Comparison of ENCODE assay signal across 16 mouse cellular contexts in the genomic region with DNA sequence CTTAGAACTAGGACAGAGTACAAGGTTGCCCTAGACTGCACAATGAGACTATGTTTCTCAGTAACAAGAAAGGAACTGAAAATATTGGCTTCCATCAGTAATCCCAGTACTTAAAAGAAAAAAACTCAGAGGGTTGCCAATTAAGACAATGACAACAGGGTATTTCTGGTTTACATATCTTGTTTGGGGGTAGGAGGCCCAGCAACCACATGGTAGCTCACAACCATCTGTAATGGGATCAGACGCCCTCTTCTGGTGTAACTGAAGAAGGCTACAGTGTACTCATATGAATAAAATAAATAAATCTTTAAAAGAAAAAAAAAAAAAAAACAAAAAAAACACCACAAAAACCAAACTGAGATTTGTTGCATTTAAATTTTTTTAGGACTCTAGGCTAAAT. TPM values are rescaled to one million over a fixed set of nuclear protein-coding genes. Genes with fewer than 3 reads are reported as not detected.
DNase-seq lines count a peak whose midpoint lies in the region; ATAC-seq and TF ChIP-seq lines count a peak whose summit lies in the region.
"Had no signal": no experiment of that assay in that cellular context is flagged by ENCODE, and none has a peak within 500 bp of the region (broad histone marks: within the 10 kb centered on the region; RNA-seq: fewer than 3 reads in every experiment).

No protein-coding gene starts in this region.

- dilution Hi-C loops in CH12.LX (cut with MboI; ENCODE audit: extremely low pct_ligation_motif_present, extremely low pct_unique_long_range_greater_than_20kb, low sequenced_read_pairs), result no loop called here

- no peak for DNase-seq in heart, postnatal 0 days (ENCODE audit: low spot score)
- peak; percentile 41 for DNase-seq in lung, postnatal 0 days (ENCODE audit: low spot score)
- no peak for DNase-seq in lung, postnatal 36 days
- DNase-seq in CH12.LX (ENCODE audit: extremely low read depth), result no peak
- no peak for DNase-seq in urinary bladder, postnatal 36 days (ENCODE audit: low spot score in 2 of 2)
- no peak for DNase-seq in spleen, postnatal 4 days (ENCODE audit: low spot score in 2 of 2)
- DNase-seq: adrenal gland, adult 8-10 months; cerebellum, postnatal 14 days; heart, postnatal 36 days; kidney, adult 11 months; liver, embryonic 13.5 days; right cerebral cortex, postnatal 25 days had no signal

- H3K27me3 ChIP-seq in heart, postnatal 0 days (ENCODE audit: control insufficient read depth, insufficient read depth, low read length), result no peaks in the 10 kb centered on the region
- H3K27me3 ChIP-seq in heart, embryonic 12.5 days (replicated peaks), result no peaks in the 10 kb centered on the region
- no peaks in the 10 kb centered on the region for H3K27me3 ChIP-seq in lung, postnatal 0 days (replicated peaks; ENCODE audit: insufficient read depth, low read length)
- H3K27me3 ChIP-seq in CH12.LX (replicated peaks), result no peaks in the 10 kb centered on the region
- H3K27me3 ChIP-seq: embryonic facial prominence, embryonic 12.5 days; liver, embryonic 13.5 days had no signal

- no peak overlapping the region for H3K9ac ChIP-seq in heart, postnatal 0 days (replicated peaks; ENCODE audit: low read depth, low read length)
- H3K9ac ChIP-seq in heart, embryonic 12.5 days, result no peak overlapping the region
- H3K9ac ChIP-seq in lung, postnatal 0 days (replicated peaks; ENCODE audit: low read depth), result no peak overlapping the region
- no peak overlapping the region for H3K9ac ChIP-seq in CH12.LX (ENCODE audit: insufficient read depth, low read depth)
- H3K9ac ChIP-seq: embryonic facial prominence, embryonic 12.5 days; liver, embryonic 13.5 days had no signal

- H3K4me3 ChIP-seq in heart, postnatal 0 days (ENCODE audit: low read depth, low read length), result no peak overlapping the region
- H3K4me3 ChIP-seq in heart, embryonic 12.5 days, result no peak overlapping the region
- no peak overlapping the region for H3K4me3 ChIP-seq in lung, postnatal 0 days (ENCODE audit: low read depth, low read length)
- no peak overlapping the region for H3K4me3 ChIP-seq in CH12.LX (replicated peaks in 1 of 3; ENCODE audit: low read depth in 2 of 3, low read length in 2 of 3, poor library complexity in 1 of 3)
- H3K4me3 ChIP-seq: embryonic facial prominence, embryonic 12.5 days; liver, embryonic 13.5 days had no signal

- 29% methylated on average over 1 of the region's 1 CpGs for WGBS in heart, postnatal 0 days
- WGBS in heart, embryonic 12.5 days, result 32% methylated on average over 1 of the region's 1 CpGs
- 13% methylated on average over 1 of the region's 1 CpGs for WGBS in lung, postnatal 0 days

- no peak overlapping the region for H3K27ac ChIP-seq in heart, postnatal 0 days (ENCODE audit: low read depth)
- H3K27ac ChIP-seq in heart, embryonic 12.5 days (ENCODE audit: poor library complexity, severe bottlenecking), result no peak overlapping the region
- H3K27ac ChIP-seq in lung, postnatal 0 days (ENCODE audit: low read length), result no peak overlapping the region
- H3K27ac ChIP-seq in CH12.LX (ENCODE audit: insufficient read depth, low read depth), result no peak overlapping the region; the same call in 1 of the 2 replicates
- H3K27ac ChIP-seq: embryonic facial prominence, embryonic 12.5 days; liver, embryonic 13.5 days; macrophage had no signal

- no peaks in the 10 kb centered on the region for H3K4me1 ChIP-seq in heart, postnatal 0 days (ENCODE audit: control insufficient read depth, insufficient read depth)
- H3K4me1 ChIP-seq in heart, embryonic 12.5 days (replicated peaks), result peaks cover 8% of the 10 kb centered on the region; the same call in 1 of the 2 replicates
- H3K4me1 ChIP-seq in lung, postnatal 0 days (ENCODE audit: insufficient read depth, low read depth, low read length), result no peaks in the 10 kb centered on the region
- H3K4me1 ChIP-seq in CH12.LX (ENCODE audit: control insufficient read depth in 1 of 2, insufficient read depth in 2 of 2), result peaks cover 0 to 22% of the 10 kb centered on the region in 2 experiments; a peak in 1 of 4 replicates
- H3K4me1 ChIP-seq: embryonic facial prominence, embryonic 12.5 days had no signal

- ATAC-seq in heart, postnatal 0 days (ENCODE audit: insufficient read depth, low read depth), result no peak
- ATAC-seq in heart, embryonic 12.5 days (ENCODE audit: insufficient number of reproducible peaks, low FRiP score), result no peak
- ATAC-seq in lung, postnatal 0 days, result no peak
- 0 out of 2 replicates have a peak, but pooled peaks have one; percentile 27 for ATAC-seq in megakaryocyte, adult 5-6 weeks (ENCODE audit: poor library complexity, severe bottlenecking)

- peaks cover 94% of the 10 kb centered on the region for H3K36me3 ChIP-seq in heart, postnatal 0 days (replicated peaks; ENCODE audit: control insufficient read depth, insufficient read depth, low read length)
- peaks cover 88% of the 10 kb centered on the region for H3K36me3 ChIP-seq in heart, embryonic 12.5 days
- peaks cover 66% of the 10 kb centered on the region for H3K36me3 ChIP-seq in lung, postnatal 0 days (ENCODE audit: insufficient read depth, low read length)
- H3K36me3 ChIP-seq in CH12.LX (replicated peaks in 1 of 2; ENCODE audit: control insufficient read depth in 1 of 2, insufficient read depth in 1 of 2, low read length in 1 of 2), result peaks cover 76 to 94% of the 10 kb centered on the region in 2 experiments

- no peak overlapping the region for H3K4me2 ChIP-seq in heart, postnatal 0 days (ENCODE audit: low read depth, low read length)
- H3K4me2 ChIP-seq in heart, embryonic 12.5 days, result no peak overlapping the region
- H3K4me2 ChIP-seq in lung, postnatal 0 days (replicated peaks; ENCODE audit: low read depth, low read length), result no peak overlapping the region
- no peak overlapping the region for H3K4me2 ChIP-seq in CH12.LX (ENCODE audit: insufficient read depth, low read depth, poor library complexity, severe bottlenecking)
- H3K4me2 ChIP-seq: embryonic facial prominence, embryonic 12.5 days; liver, embryonic 13.5 days had no signal

- no peak for TF ChIP-seq EP300 in heart, postnatal 0 days (IDR thresholded peaks at IDR 0.05; ENCODE audit: low read depth)
- no peak for TF ChIP-seq EP300 in lung, postnatal 0 days (IDR thresholded peaks at IDR 0.05)
- no peak for TF ChIP-seq EP300 in CH12.LX (IDR thresholded peaks at IDR 0.05; ENCODE audit: low read length)

- no peak for TF ChIP-seq POLR2A in CH12.LX (IDR thresholded peaks at IDR 0.05; ENCODE audit: low read depth, low read length)

- in situ Hi-C loops in CH12.LX (cut with MboI; ENCODE audit: low pct_ligation_motif_present, low pct_unique_long_range_greater_than_20kb, low sequenced_read_pairs), result no loop called here

- peak; percentile 27; the same call in 1 of the 2 replicates for TF ChIP-seq CTCF in heart, postnatal 0 days (IDR thresholded peaks at IDR 0.05; ENCODE audit: low read depth)
- peak; percentile 51 for TF ChIP-seq CTCF in lung, postnatal 0 days (IDR thresholded peaks at IDR 0.05)
- TF ChIP-seq CTCF in CH12.LX (conservative IDR thresholded peaks at IDR 0.05 in 1 of 2, IDR thresholded peaks at IDR 0.05 in 1 of 2; ENCODE audit: low read depth in 2 of 2, low read length in 2 of 2), result peak in 1 of 2 experiments; percentile 30; a peak in 2 of 4 replicates

- H3K9me3 ChIP-seq in heart, postnatal 0 days (replicated peaks; ENCODE audit: control insufficient read depth, low read length), result no peaks in the 10 kb centered on the region
- no peaks in the 10 kb centered on the region for H3K9me3 ChIP-seq in heart, embryonic 12.5 days (replicated peaks)
- no peaks in the 10 kb centered on the region for H3K9me3 ChIP-seq in lung, postnatal 0 days (ENCODE audit: low read length)
- H3K9me3 ChIP-seq in CH12.LX (replicated peaks; ENCODE audit: low read length), result no peaks in the 10 kb centered on the region
- H3K9me3 ChIP-seq: embryonic facial prominence, embryonic 12.5 days; liver, embryonic 13.5 days had no signal

- H3K79me2 ChIP-seq in CH12.LX (replicated peaks; ENCODE audit: control insufficient read depth, extremely low read depth, insufficient read depth, poor library complexity, severe bottlenecking), result peaks cover 43% of the 10 kb centered on the region

- no peak for TF ChIP-seq RAD21 in CH12.LX (IDR thresholded peaks at IDR 0.05; ENCODE audit: low read depth, low read length)

RNA-seq across cellular contexts. Expression of gene Clk1, which starts 8.4 kb away (rescaled TPM):
- total RNA-seq in heart, postnatal 0 days (2014; rRNA removed; ENCODE audit: low replicate concordance), result 59.3 and 100 TPM in 2 replicates
- 105 and 108 TPM in 2 replicates for polyA plus RNA-seq in heart, postnatal 0 days (2015; fragmentation: Nextera tagmentation; extraction: Ambion mirVana)
- 144 TPM in 2 replicates for polyA plus RNA-seq in heart, embryonic 12.5 days (2016; fragmentation: Nextera tagmentation; extraction: Ambion mirVana)
- 236 and 247 TPM in 2 replicates for polyA plus RNA-seq in lung, postnatal 0 days (2015; fragmentation: Nextera tagmentation; extraction: Ambion mirVana)
- 90.0 and 107 TPM in 2 replicates for total RNA-seq in CH12.LX (2012; rRNA removed)
- total RNA-seq in CH12.LX (2014; rRNA removed), result 209 and 233 TPM in 2 replicates
- 119 and 126 TPM in 2 replicates for polyA plus RNA-seq in CH12.LX (2012; ENCODE audit: insufficient read length, low read depth)
- total RNA-seq in megakaryocyte, adult 5-6 weeks (2015), result 398 and 422 TPM in 2 replicates
- total RNA-seq in megakaryocyte, adult 5-6 weeks (2017), result 345 and 361 TPM in 2 replicates

RNA-seq across cellular contexts. Expression of gene Bzw1, which starts 22.7 kb away (rescaled TPM):
- 59.3 and 74.6 TPM in 2 replicates for total RNA-seq in heart, postnatal 0 days (2014; rRNA removed; ENCODE audit: low replicate concordance)
- polyA plus RNA-seq in heart, postnatal 0 days (2015; fragmentation: Nextera tagmentation; extraction: Ambion mirVana), result 158 and 163 TPM in 2 replicates
- polyA plus RNA-seq in heart, embryonic 12.5 days (2016; fragmentation: Nextera tagmentation; extraction: Ambion mirVana), result 261 and 270 TPM in 2 replicates
- 201 and 206 TPM in 2 replicates for polyA plus RNA-seq in lung, postnatal 0 days (2015; fragmentation: Nextera tagmentation; extraction: Ambion mirVana)
- total RNA-seq in CH12.LX (2012; rRNA removed) (104 and 151 TPM in 2 replicates), CH12.LX (2014; rRNA removed) (252 and 289 TPM in 2 replicates)
- polyA plus RNA-seq in CH12.LX (2012; ENCODE audit: insufficient read length, low read depth), result 225 and 243 TPM in 2 replicates
- 175 and 183 TPM in 2 replicates for total RNA-seq in megakaryocyte, adult 5-6 weeks (2015)
- total RNA-seq in megakaryocyte, adult 5-6 weeks (2017), result 166 and 175 TPM in 2 replicates

RNA-seq across cellular contexts. Expression of gene Nif3l1, which starts 29.5 kb away (rescaled TPM):
- total RNA-seq in heart, postnatal 0 days (2014; rRNA removed; ENCODE audit: low replicate concordance), result 9.0 and 43.8 TPM in 2 replicates
- polyA plus RNA-seq in heart, postnatal 0 days (2015; fragmentation: Nextera tagmentation; extraction: Ambion mirVana), result 16.1 and 16.2 TPM in 2 replicates
- 29.0 and 29.2 TPM in 2 replicates for polyA plus RNA-seq in heart, embryonic 12.5 days (2016; fragmentation: Nextera tagmentation; extraction: Ambion mirVana)
- polyA plus RNA-seq in lung, postnatal 0 days (2015; fragmentation: Nextera tagmentation; extraction: Ambion mirVana), result 13.0 and 14.9 TPM in 2 replicates
- 34.5 and 40.8 TPM in 2 replicates for total RNA-seq in CH12.LX (2012; rRNA removed)
- 70.1 and 107 TPM in 2 replicates for total RNA-seq in CH12.LX (2014; rRNA removed)
- polyA plus RNA-seq in CH12.LX (2012; ENCODE audit: insufficient read length, low read depth), result 39.6 and 43.5 TPM in 2 replicates
- total RNA-seq in megakaryocyte, adult 5-6 weeks (2015), result 17.0 and 20.6 TPM in 2 replicates
- 22.5 and 26.7 TPM in 2 replicates for total RNA-seq in megakaryocyte, adult 5-6 weeks (2017)

RNA-seq across cellular contexts. Expression of gene Ppil3, which starts 29.8 kb away (rescaled TPM):
- total RNA-seq in heart, postnatal 0 days (2014; rRNA removed; ENCODE audit: low replicate concordance), result 8.7 and 15.2 TPM in 2 replicates
- 27.1 and 27.9 TPM in 2 replicates for polyA plus RNA-seq in heart, postnatal 0 days (2015; fragmentation: Nextera tagmentation; extraction: Ambion mirVana)
- 32.9 and 34.2 TPM in 2 replicates for polyA plus RNA-seq in heart, embryonic 12.5 days (2016; fragmentation: Nextera tagmentation; extraction: Ambion mirVana)
- 31.3 and 35.1 TPM in 2 replicates for polyA plus RNA-seq in lung, postnatal 0 days (2015; fragmentation: Nextera tagmentation; extraction: Ambion mirVana)
- total RNA-seq in CH12.LX (2012; rRNA removed) (66.1 and 90.4 TPM in 2 replicates), CH12.LX (2014; rRNA removed) (161 and 191 TPM in 2 replicates)
- polyA plus RNA-seq in CH12.LX (2012; ENCODE audit: insufficient read length, low read depth), result 103 and 114 TPM in 2 replicates
- 60.5 and 62.9 TPM in 2 replicates for total RNA-seq in megakaryocyte, adult 5-6 weeks (2015)
- 51.3 and 55.5 TPM in 2 replicates for total RNA-seq in megakaryocyte, adult 5-6 weeks (2017)
